Mouse (Mus musculus) forebrain, embryonic 15.5 days (tissue): ENCODE results near the gene Iqcj. TPM values are rescaled to one million over a fixed set of nuclear protein-coding genes. Genes with fewer than 3 reads are reported as not detected.
A peak's percentile ranks its signal among the peaks of the same experiment; 100 is the strongest.

ENCODE experiments used
- ATAC-seq: fragments of 200-750 bp; cut with Nextera tagmentation; replicated peaks from 2 replicates; pipeline ENCODE4 v1.8.0; 2017; ENCODE audit warnings: mild to moderate bottlenecking, moderate TSS enrichment, moderate library complexity
- H3K27ac ChIP-seq: fragments of 300-500 bp; sonication (generic); replicated peaks from 2 replicates; pipeline ENCODE4 v1.5.1; 2015; ENCODE audit warnings: mild to moderate bottlenecking, inconsistent platforms
- H3K27me3 ChIP-seq: fragments of 300-500 bp; sonication (generic); 2 replicates; pipeline ENCODE4 v1.6.1; 2015; ENCODE audit warnings: inconsistent platforms
- H3K36me3 ChIP-seq: fragments of 300-500 bp; sonication (generic); 2 replicates; pipeline ENCODE4 v1.6.1; 2015; ENCODE audit warnings: mild to moderate bottlenecking, inconsistent platforms
- H3K4me1 ChIP-seq: fragments of 300-500 bp; sonication (generic); 2 replicates; pipeline ENCODE4 v1.6.1; 2015; ENCODE audit warnings: inconsistent platforms
- H3K4me2 ChIP-seq: fragments of 300-500 bp; sonication (generic); replicated peaks from 2 replicates; pipeline ENCODE4 v1.6.1; 2015; ENCODE audit warnings: mild to moderate bottlenecking, inconsistent platforms
- H3K4me3 ChIP-seq: fragments of 300-500 bp; sonication (generic); 2 replicates; pipeline ENCODE4 v1.5.1; 2015; ENCODE audit warnings: mild to moderate bottlenecking, inconsistent platforms
- H3K9ac ChIP-seq: fragments of 300-500 bp; sonication (generic); replicated peaks from 2 replicates; pipeline ENCODE4 v1.6.1; 2015; ENCODE audit warnings: mild to moderate bottlenecking, inconsistent platforms
- H3K9me3 ChIP-seq: fragments of 300-500 bp; sonication (generic); 2 replicates; pipeline ENCODE4 v1.6.1; 2016; ENCODE audit warnings: inconsistent platforms
- WGBS: fragments of 180-500 bp; shearing (Covaris S2); methylation state at CpG from one replicate; pipeline ENCODE4 v1.1.7; 2015; ENCODE audit warnings: mixed read lengths; 5-methylcytosine and 5-hydroxymethylcytosine counted together
- polyA plus RNA-seq: library from polyadenylated mRNA; unstranded; fragments of >200 nt; fragmentation: Nextera tagmentation; extraction: Ambion mirVana; gene quantifications from 2 replicates; pipeline ENCODE4 v1.2.1, GENCODE M21; 2015

The Iqcj gene
- polyA plus RNA-seq, 1 experiment from 2014 or later, result 0.93 TPM

GRCm38 (mm10) chr3:68045475-68046416 is 153.7 kb downstream of the Iqcj start:
- Histone ChIP-seq H3K4me2 (no peak overlapping the region), H3K27ac (no peak overlapping the region), H3K9ac (no peak overlapping the region), H3K4me3 (no peak overlapping the region), H3K36me3 (no peaks in the 10 kb centered on the region), H3K9me3 (no peaks in the 10 kb centered on the region), H3K27me3 (no peaks in the 10 kb centered on the region), H3K4me1 (no peaks in the 10 kb centered on the region; the same call in 1 of the 2 replicates)
- WGBS, result 51% methylated on average over 9 of the region's 9 CpGs
- ATAC-seq, result peak; percentile 79

GRCm38 (mm10) chr3:68053538-68053937 is 161.5 kb downstream of the Iqcj start:
- 48% methylated on average over 2 of the region's 2 CpGs for WGBS
- H3K9me3 ChIP-seq, result no peaks in the 10 kb centered on the region
- ATAC-seq, result no peak

GRCm38 (mm10) chr3:68055071-68055470 is 163.1 kb downstream of the Iqcj start:
- peaks cover 8% of the 10 kb centered on the region; the same call in 1 of the 2 replicates for H3K4me1 ChIP-seq
- no peak overlapping the region for H3K9ac ChIP-seq
- 66% methylated on average over 13 of the region's 13 CpGs for WGBS
- no peak overlapping the region for H3K4me2 ChIP-seq
- H3K27ac ChIP-seq, result no peak overlapping the region
- no peak overlapping the region for H3K4me3 ChIP-seq
- H3K36me3 ChIP-seq, result no peaks in the 10 kb centered on the region
- H3K9me3 ChIP-seq, result no peaks in the 10 kb centered on the region
- no peaks in the 10 kb centered on the region for H3K27me3 ChIP-seq
- ATAC-seq, result no peak

More at GRCm38 (mm10) chr3:68053538-68053937, 161.5 kb downstream of the Iqcj start:
- Histone ChIP-seq H3K27me3 (no peaks in the 10 kb centered on the region), H3K4me1 (peaks cover 8% of the 10 kb centered on the region; the same call in 1 of the 2 replicates), H3K27ac (no peak overlapping the region), H3K9ac (no peak overlapping the region), H3K36me3 (no peaks in the 10 kb centered on the region), H3K4me2 (no peak overlapping the region), H3K4me3 (no peak overlapping the region)

GRCm38 (mm10) chr3:68056373-68057275 is 164.6 kb downstream of the Iqcj start:
- no peak overlapping the region for H3K27ac ChIP-seq
- H3K4me3 ChIP-seq, result peak overlapping the region; percentile 14
- WGBS, result 58% methylated on average over 23 of the region's 23 CpGs
- H3K4me2 ChIP-seq, result peak overlapping the region; percentile 23; the same call in 1 of the 2 replicates
- H3K9me3 ChIP-seq, result no peaks in the 10 kb centered on the region
- no peak overlapping the region for H3K9ac ChIP-seq
- H3K27me3 ChIP-seq, result no peaks in the 10 kb centered on the region
- H3K36me3 ChIP-seq, result no peaks in the 10 kb centered on the region
- peaks cover 8% of the 10 kb centered on the region; the same call in 1 of the 2 replicates for H3K4me1 ChIP-seq
- ATAC-seq, result no peak; the same call in 1 of the 2 replicates

GRCm38 (mm10) chr3:68059162-68059800 is 167.3 kb downstream of the Iqcj start:
- no peaks in the 10 kb centered on the region for H3K36me3 ChIP-seq
- no peaks in the 10 kb centered on the region for H3K9me3 ChIP-seq
- H3K9ac ChIP-seq, result no peak overlapping the region
- no peak overlapping the region for H3K27ac ChIP-seq
- H3K4me1 ChIP-seq, result peaks cover 8% of the 10 kb centered on the region; the same call in 1 of the 2 replicates
- peak; percentile 53 for ATAC-seq
- H3K27me3 ChIP-seq, result peaks cover 5% of the 10 kb centered on the region; the same call in 1 of the 2 replicates
- H3K4me3 ChIP-seq, result no peak overlapping the region
- 34% methylated on average over 2 of the region's 2 CpGs for WGBS
- no peak overlapping the region for H3K4me2 ChIP-seq

- no peaks in the 10 kb centered on the region for H3K36me3 ChIP-seq
- no peak within 1 kb of the TSS for H3K4me3 ChIP-seq
- ATAC-seq, result no peak
- no peaks in the 10 kb centered on the region for H3K9me3 ChIP-seq
- peaks cover 10% of the 10 kb centered on the region; the same call in 1 of the 2 replicates for H3K27me3 ChIP-seq
- peaks cover 10% of the 10 kb centered on the region; the same call in 1 of the 2 replicates for H3K4me1 ChIP-seq
- H3K27ac ChIP-seq, result no peak within 1 kb of the TSS
- H3K9ac ChIP-seq, result no peak within 1 kb of the TSS
- no peak within 1 kb of the TSS for H3K4me2 ChIP-seq
- WGBS, result 41% methylated on average over 12 of the region's 12 CpGs
Observed at GRCm38 (mm10) chr3:68064731-68065130, 172.7 kb downstream of the Iqcj start, which contains the start of gene Schip1. Gene Schip1 (plus strand): TSS chr3:68064802.

GRCm38 (mm10) chr3:68071395-68072386 is 179.7 kb downstream of the Iqcj start:
- no peaks in the 10 kb centered on the region for H3K9me3 ChIP-seq
- H3K27ac ChIP-seq, result peak overlapping the region; percentile 73

GRCm38 (mm10) chr3:68077406-68077805 is 185.4 kb downstream of the Iqcj start:
- Histone ChIP-seq H3K27me3 (0 out of 2 replicates have a peak, but pooled peaks cover 3% of the 10 kb centered on the region), H3K4me3 (no peak overlapping the region), H3K4me2 (no peak overlapping the region), H3K27ac (no peak overlapping the region), H3K9me3 (no peaks in the 10 kb centered on the region), H3K4me1 (peaks cover 5% of the 10 kb centered on the region), H3K9ac (no peak overlapping the region), H3K36me3 (no peaks in the 10 kb centered on the region)
- ATAC-seq, result no peak
- 80% methylated on average over 4 of the region's 4 CpGs for WGBS

More at GRCm38 (mm10) chr3:68071395-68072386, 179.7 kb downstream of the Iqcj start:
- WGBS, result 23% methylated on average over 9 of the region's 9 CpGs
- H3K4me1 ChIP-seq, result peaks cover 27% of the 10 kb centered on the region
- H3K27me3 ChIP-seq, result 0 out of 2 replicates have a peak, but pooled peaks cover 6% of the 10 kb centered on the region
- H3K4me2 ChIP-seq, result no peak overlapping the region
- H3K9ac ChIP-seq, result no peak overlapping the region
- H3K36me3 ChIP-seq, result no peaks in the 10 kb centered on the region
- H3K4me3 ChIP-seq, result no peak overlapping the region
- peak; percentile 94 for ATAC-seq

GRCm38 (mm10) chr3:68085024-68085423 is 193.0 kb downstream of the Iqcj start:
- no peak overlapping the region for H3K4me2 ChIP-seq
- 80% methylated on average over 2 of the region's 2 CpGs for WGBS
- no peak for ATAC-seq
- H3K9me3 ChIP-seq, result no peaks in the 10 kb centered on the region
- no peak overlapping the region for H3K4me3 ChIP-seq
- H3K27me3 ChIP-seq, result no peaks in the 10 kb centered on the region
- no peaks in the 10 kb centered on the region for H3K4me1 ChIP-seq
- H3K9ac ChIP-seq, result no peak overlapping the region
- H3K27ac ChIP-seq, result no peak overlapping the region
- no peaks in the 10 kb centered on the region for H3K36me3 ChIP-seq

GRCm38 (mm10) chr3:68092108-68092507 is 200.1 kb downstream of the Iqcj start:
- H3K9ac ChIP-seq, result no peak overlapping the region
- H3K27ac ChIP-seq, result no peak overlapping the region
- no peaks in the 10 kb centered on the region for H3K27me3 ChIP-seq
- no peaks in the 10 kb centered on the region for H3K9me3 ChIP-seq
- no peak for ATAC-seq
- H3K4me3 ChIP-seq, result no peak overlapping the region
- peaks cover 4% of the 10 kb centered on the region; the same call in 1 of the 2 replicates for H3K4me1 ChIP-seq
- no peak overlapping the region for H3K4me2 ChIP-seq
- H3K36me3 ChIP-seq, result no peaks in the 10 kb centered on the region
- 65% methylated on average over 4 of the region's 4 CpGs for WGBS
